Mouse (Mus musculus): ENCODE data around the gene Gm3776.

- TF ChIP-seq CTCF (IDR thresholded peaks at IDR 0.05; ENCODE audit: low read depth, low read length) (no peak), POLR2A (IDR thresholded peaks at IDR 0.05; ENCODE audit: extremely low read depth, insufficient read depth, low read length) (no peak)
Measured at GRCm38 (mm10) chr9:78224418-78224817, 32.5 kb upstream of the Gm3776 start.
